Mouse (Mus musculus) megakaryocyte, embryonic 14.5 days (primary cell): ENCODE data around the gene Abhd10. TPM values are rescaled to one million over a fixed set of nuclear protein-coding genes. Genes with fewer than 3 reads are reported as not detected.

Experiments
- H3K27me3 ChIP-seq: replicated peaks from 2 replicates; pipeline ENCODE3; 2012; ENCODE audit warnings: inconsistent platforms
- H3K36me3 ChIP-seq: replicated peaks from 2 replicates; pipeline ENCODE3; 2012; ENCODE audit warnings: low read length, inconsistent platforms, mixed read lengths
- H3K4me1 ChIP-seq: 2 replicates; pipeline ENCODE4 v1.6.1; 2012; ENCODE audit warnings: inconsistent platforms
- H3K4me3 ChIP-seq: replicated peaks from 2 replicates; pipeline ENCODE3; 2012; ENCODE audit warnings: moderate library complexity, mild to moderate bottlenecking, inconsistent platforms
- H3K9me3 ChIP-seq: 2 replicates; pipeline ENCODE4 v1.6.1; 2012; ENCODE audit warnings: inconsistent platforms
- FLI1 ChIP-seq: IDR thresholded peaks from 2 replicates; pipeline ENCODE4 v1.6.1; 2012; ENCODE audit warnings: low read length, inconsistent platforms, mixed read lengths
- GATA1 ChIP-seq: IDR thresholded peaks from 3 replicates; pipeline ENCODE4 v1.6.1; 2012; ENCODE audit warnings: mixed read lengths, low read length, inconsistent platforms, borderline replicate concordance
- polyA plus RNA-seq: library from polyadenylated mRNA; stranded (reverse); fragments of >175 nt; gene quantifications from 2 replicates; pipeline ENCODE4 v1.2.3, GENCODE M21; 2012; ENCODE audit warnings: low replicate concordance; ENCODE audit not compliant: insufficient read depth

The Abhd10 gene
- polyA plus RNA-seq, 1 experiment, result 4.5 TPM

DNA sequence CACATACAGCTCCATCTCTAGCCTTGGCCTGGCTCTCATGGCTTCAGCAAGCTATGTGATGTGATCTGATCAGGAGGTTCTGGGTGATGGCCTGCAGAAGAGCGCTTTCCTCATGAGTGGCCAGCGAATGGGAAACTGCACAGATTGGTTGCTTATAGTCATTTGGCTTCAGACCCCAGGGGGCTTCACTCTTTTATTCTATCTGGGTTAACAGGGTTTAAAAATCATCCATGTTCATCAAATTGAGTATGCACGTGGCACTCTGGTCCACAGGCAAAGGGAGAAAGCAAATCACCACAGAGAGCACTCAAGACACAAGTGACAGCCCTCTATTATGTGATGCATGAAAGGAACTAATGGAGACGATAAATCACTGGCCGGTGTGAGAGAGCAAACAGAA lies 29.5 kb downstream of the Abhd10 start:
- H3K9me3 ChIP-seq, result no peaks in the 10 kb centered on the region
- peaks cover 7% of the 10 kb centered on the region for H3K4me1 ChIP-seq
- H3K36me3 ChIP-seq, result no peaks in the 10 kb centered on the region
- TF ChIP-seq GATA1 (no peak), FLI1 (no peak)
- no peak overlapping the region for H3K4me3 ChIP-seq
- peaks cover 9% of the 10 kb centered on the region for H3K27me3 ChIP-seq

DNA sequence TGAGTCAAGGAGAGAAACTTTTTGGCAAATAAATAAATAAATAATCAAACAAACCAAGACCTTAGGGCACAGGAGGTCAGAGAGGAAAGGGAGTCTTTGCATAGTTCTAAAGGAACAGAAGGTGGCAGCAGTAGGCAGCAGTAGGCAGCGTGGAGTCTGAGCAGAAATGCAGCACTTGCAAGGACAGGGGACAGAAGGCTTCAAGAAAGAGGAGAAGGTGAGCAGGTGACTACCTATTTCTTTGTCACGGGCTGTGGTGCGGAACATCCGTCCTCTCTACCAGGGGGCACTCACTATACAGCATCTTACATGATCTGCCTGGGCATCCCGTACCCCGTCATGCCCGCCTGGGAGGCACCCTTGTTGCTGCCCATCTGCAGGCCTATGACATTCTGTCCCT lies 31.5 kb downstream of the Abhd10 start:
- TF ChIP-seq GATA1, result no peak
- TF ChIP-seq FLI1, result no peak
- no peaks in the 10 kb centered on the region for H3K9me3 ChIP-seq
- H3K36me3 ChIP-seq, result no peaks in the 10 kb centered on the region
- H3K4me3 ChIP-seq, result no peak overlapping the region
- H3K27me3 ChIP-seq, result peaks cover 8% of the 10 kb centered on the region
- H3K4me1 ChIP-seq, result peaks cover 7% of the 10 kb centered on the region

DNA sequence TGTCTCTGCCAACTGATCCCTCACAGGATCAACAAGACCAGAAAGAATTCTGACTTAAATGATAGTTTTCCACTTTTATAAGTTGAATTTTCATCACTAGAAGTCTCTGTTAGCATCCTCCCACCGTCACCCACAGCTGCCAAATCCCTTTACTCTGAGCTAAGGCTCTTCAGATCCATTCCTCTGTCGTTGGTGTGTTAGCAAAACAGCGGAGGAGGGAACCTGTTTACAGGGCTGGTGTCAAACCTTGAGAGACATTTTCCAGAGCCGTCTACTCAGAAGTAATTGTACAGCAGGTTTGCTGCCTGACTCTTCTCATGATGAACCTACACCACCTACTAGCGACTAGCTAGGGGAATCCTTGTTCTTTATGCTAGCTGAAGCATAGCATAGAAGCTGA lies 43.5 kb downstream of the Abhd10 start:
- no peaks in the 10 kb centered on the region for H3K4me1 ChIP-seq
- peaks cover 8% of the 10 kb centered on the region for H3K27me3 ChIP-seq
- H3K4me3 ChIP-seq, result no peak overlapping the region
- H3K9me3 ChIP-seq, result no peaks in the 10 kb centered on the region
- H3K36me3 ChIP-seq, result no peaks in the 10 kb centered on the region
- TF ChIP-seq GATA1 (no peak), FLI1 (no peak)

DNA sequence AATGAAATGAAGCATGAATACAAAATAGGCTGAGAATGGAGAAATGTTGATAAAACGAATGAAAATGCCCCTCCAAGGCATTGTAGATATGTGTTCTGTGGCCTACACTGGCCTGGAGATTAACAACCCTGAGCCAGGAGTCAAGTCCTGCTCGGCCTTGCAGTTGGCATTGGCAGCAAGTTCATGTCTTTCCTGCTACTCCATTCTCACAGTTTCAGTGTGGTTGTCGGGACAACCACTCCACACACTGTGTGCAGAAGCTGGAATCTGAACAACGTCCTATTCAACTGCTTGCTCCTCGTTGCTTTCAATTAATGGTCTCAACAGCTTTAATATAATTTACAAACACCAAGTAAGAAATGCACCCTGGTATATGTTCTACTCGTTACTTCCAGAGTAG lies 44.8 kb downstream of the Abhd10 start:
- TF ChIP-seq GATA1 (no peak), FLI1 (no peak)
- Histone ChIP-seq H3K36me3 (no peaks in the 10 kb centered on the region), H3K9me3 (no peaks in the 10 kb centered on the region), H3K4me1 (no peaks in the 10 kb centered on the region), H3K4me3 (no peak overlapping the region), H3K27me3 (peaks cover 10% of the 10 kb centered on the region)

DNA sequence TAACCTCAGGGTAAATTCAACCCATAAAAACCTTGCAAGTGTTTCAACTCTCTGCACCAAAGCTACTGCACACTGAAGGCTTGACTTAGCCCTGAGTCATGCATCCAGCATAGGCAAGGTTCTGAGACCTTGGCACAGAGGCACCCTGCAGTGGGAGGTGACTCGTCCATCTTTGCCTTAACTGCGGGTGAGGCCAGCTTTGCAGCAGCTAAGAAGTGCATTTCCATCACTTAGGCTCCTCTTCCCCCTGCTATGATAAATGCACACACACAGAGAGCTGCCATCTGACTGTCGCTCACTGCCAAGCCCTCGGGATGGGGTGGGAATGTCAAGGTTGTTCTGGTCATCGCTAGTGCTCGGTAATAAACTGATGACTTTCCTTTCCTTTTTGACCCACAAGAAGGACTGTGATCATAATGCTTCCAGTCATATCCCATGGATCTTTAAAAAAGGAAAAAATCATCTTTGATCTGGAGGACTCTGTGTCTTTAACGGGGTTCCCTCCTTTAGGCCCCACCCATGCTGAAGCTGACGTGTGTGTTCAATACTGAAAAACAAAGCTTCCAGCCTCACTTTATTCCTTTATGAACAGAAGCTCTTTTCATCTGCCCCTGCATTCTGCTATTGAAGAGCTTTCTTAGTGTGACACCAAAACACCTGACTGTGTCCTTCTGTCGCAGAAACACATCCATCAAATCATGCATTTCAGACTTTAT lies 47.2 kb downstream of the Abhd10 start:
- Histone ChIP-seq H3K4me1 (no peaks in the 10 kb centered on the region), H3K4me3 (no peak overlapping the region)

DNA sequence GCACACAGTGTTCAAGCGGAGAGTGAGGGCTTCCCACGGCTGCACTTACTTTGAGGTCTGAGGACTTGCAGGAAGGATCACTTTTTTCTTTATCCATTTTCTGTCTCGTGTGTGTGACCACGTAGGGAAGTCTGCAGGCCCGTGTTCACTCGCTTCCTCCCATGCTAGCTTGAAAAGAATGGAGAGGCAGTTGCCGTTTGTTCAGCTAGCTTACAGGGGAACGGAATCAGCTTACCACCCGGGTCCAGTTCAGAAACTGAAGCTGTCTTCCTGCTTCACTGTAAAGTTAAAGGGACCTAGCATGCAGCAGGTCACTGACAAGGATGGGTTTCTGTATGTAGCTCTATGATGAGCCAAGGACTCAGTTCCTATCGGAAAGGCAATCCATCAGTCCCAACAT lies 49.2 kb downstream of the Abhd10 start, which contains the start of gene Tmprss7:
Gene Tmprss7 (minus strand): TSS at position 101 of the 400 bp plus-strand sequence.
- TF ChIP-seq FLI1 (no peak), GATA1 (no peak)
- no peaks in the 10 kb centered on the region for H3K4me1 ChIP-seq
- H3K27me3 ChIP-seq, result peaks cover 10% of the 10 kb centered on the region
- H3K4me3 ChIP-seq, result no peak within 1 kb of the TSS
- H3K36me3 ChIP-seq, result no peaks in the 10 kb centered on the region
- H3K9me3 ChIP-seq, result no peaks in the 10 kb centered on the region

More for the DNA sequence above, 47.2 kb downstream of the Abhd10 start:
- TF ChIP-seq FLI1, result no peak
- no peak for TF ChIP-seq GATA1
- no peaks in the 10 kb centered on the region for H3K9me3 ChIP-seq
- H3K27me3 ChIP-seq, result peaks cover 10% of the 10 kb centered on the region
- no peaks in the 10 kb centered on the region for H3K36me3 ChIP-seq

DNA sequence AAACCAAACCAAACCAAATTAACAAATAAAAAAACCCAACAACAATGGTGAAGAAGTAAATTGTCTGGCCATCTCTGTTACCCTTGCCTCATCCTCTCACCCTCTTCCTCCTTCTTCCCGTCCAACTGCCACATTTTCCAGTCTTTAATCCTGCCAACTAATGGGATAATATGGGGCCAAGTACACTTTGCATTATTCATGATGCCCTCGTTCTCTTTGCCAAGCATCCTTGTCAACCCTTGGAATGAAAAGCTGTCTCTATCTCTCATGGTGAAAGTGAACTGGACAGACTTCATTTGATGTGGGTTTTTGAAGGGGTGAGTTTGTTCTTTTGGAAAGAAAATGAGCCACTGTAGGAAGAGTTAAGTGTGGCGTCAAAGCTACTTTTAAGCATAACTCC lies 49.9 kb downstream of the Abhd10 start:
- Histone ChIP-seq H3K27me3 (peaks cover 10% of the 10 kb centered on the region), H3K4me3 (no peak overlapping the region), H3K4me1 (no peaks in the 10 kb centered on the region), H3K9me3 (no peaks in the 10 kb centered on the region), H3K36me3 (no peaks in the 10 kb centered on the region)
- no peak for TF ChIP-seq GATA1
- no peak for TF ChIP-seq FLI1

DNA sequence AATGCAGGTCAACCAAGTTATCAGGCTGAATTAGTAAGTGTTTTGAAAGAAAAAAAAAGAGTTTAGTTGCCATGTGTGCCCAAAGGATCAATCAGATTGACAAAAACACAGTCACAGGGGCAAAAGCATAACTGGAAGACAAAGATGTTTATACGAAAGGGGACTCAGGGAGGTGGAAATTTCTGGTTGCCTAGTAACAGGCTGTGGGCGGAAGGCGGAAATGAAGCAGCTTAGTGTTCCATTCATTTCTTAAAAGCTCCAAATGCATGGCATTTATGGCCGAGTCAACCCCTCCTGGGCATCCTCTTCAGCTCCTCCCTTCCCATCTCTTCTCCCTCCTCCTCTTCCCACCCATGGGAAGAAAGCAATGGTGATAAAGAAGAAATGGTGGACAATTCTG lies 52.6 kb downstream of the Abhd10 start:
- no peak overlapping the region for H3K4me3 ChIP-seq
- H3K9me3 ChIP-seq, result no peaks in the 10 kb centered on the region
- no peaks in the 10 kb centered on the region for H3K36me3 ChIP-seq
- peaks cover 7% of the 10 kb centered on the region for H3K27me3 ChIP-seq
- TF ChIP-seq GATA1 (no peak), FLI1 (no peak)
- no peaks in the 10 kb centered on the region for H3K4me1 ChIP-seq

DNA sequence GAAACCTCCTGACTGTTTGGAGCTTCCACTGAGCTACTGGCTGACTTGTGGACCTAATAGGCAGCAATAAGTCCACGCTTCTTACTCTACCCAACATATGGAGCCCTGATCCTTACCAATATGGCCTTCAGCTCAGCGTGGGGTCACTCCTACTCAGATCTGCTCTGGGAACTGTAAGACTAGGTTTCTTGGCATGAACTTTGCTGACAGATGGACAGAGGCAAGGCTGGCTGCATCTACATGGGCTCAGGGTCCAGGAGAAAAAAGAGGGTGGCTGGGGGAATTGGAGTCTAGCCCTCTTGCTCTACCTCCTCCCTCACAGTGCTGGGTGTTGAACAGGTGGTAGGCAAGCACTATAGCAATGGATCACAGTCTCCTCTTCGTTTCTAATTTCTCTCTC lies 55.9 kb downstream of the Abhd10 start:
- TF ChIP-seq GATA1 (no peak), FLI1 (no peak)
- peaks cover 4% of the 10 kb centered on the region for H3K27me3 ChIP-seq
- no peaks in the 10 kb centered on the region for H3K9me3 ChIP-seq
- H3K4me1 ChIP-seq, result no peaks in the 10 kb centered on the region; the same call in 1 of the 2 replicates
- H3K36me3 ChIP-seq, result no peaks in the 10 kb centered on the region
- no peak overlapping the region for H3K4me3 ChIP-seq

DNA sequence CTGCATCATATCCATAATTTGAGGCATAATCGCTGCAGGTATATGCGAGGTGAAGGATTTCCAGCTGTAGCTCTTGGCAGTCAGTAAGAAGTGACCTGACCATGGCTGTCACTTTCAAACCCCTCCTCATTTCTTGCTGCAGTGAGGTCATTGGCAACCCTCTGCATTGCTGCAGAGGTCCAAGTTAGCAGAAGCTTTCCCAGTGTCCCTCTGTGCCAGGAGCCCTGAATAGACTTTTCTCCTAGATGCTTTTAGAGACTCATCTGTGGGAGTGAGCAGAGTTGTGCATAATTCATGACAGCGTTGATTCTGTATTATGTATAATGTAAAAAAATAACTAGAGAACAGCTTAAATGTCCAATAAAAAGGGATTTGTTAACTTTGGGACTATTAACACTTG lies 57.5 kb downstream of the Abhd10 start:
- Histone ChIP-seq H3K27me3 (peaks cover 4% of the 10 kb centered on the region), H3K36me3 (no peaks in the 10 kb centered on the region), H3K4me1 (no peaks in the 10 kb centered on the region; the same call in 1 of the 2 replicates), H3K9me3 (no peaks in the 10 kb centered on the region), H3K4me3 (no peak overlapping the region)
- TF ChIP-seq FLI1 (no peak), GATA1 (no peak)

DNA sequence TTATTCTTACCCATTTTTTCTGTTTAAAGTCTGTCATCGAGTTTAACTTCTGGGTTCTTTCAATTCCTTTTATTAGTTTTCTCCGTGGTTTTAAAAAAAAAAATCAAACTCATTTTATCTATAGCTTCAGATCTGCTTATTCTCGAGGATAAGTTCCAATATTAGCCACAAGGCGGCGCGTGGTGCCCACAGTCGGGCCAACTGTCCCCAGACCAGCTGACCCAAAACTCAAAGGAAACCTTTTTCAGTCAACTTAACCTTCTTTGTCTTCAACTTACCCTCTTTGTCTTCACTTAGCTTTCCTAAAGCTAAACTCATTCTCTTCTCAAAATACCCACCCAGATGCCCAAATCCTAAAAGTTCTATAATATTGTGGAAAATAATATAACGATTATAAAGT lies 57.9 kb downstream of the Abhd10 start:
- peaks cover 4% of the 10 kb centered on the region for H3K27me3 ChIP-seq
- no peak overlapping the region for H3K4me3 ChIP-seq
- H3K36me3 ChIP-seq, result no peaks in the 10 kb centered on the region
- TF ChIP-seq FLI1 (no peak), GATA1 (no peak)
- H3K9me3 ChIP-seq, result no peaks in the 10 kb centered on the region
- no peaks in the 10 kb centered on the region; the same call in 1 of the 2 replicates for H3K4me1 ChIP-seq

Other genes starting within 250 kb of the Abhd10 start
- not detected in 2 replicates for gene Gm609, start 250.0 kb downstream of the Abhd10 start, polyA plus RNA-seq
- gene Gm17783, start 210.9 kb downstream of the Abhd10 start, polyA plus RNA-seq, result not detected in 2 replicates
- gene Slc9c1, start 207.6 kb downstream of the Abhd10 start, polyA plus RNA-seq, result not detected in 2 replicates
- gene Gcsam, start 132.6 kb downstream of the Abhd10 start, polyA plus RNA-seq, result 1.9 TPM in 1 of 2 replicates, not detected in the other
- 0.83 and 2.1 TPM in 2 replicates for gene BC016579, start 88.9 kb downstream of the Abhd10 start, polyA plus RNA-seq
- gene Tmprss7, start 49.3 kb downstream of the Abhd10 start, polyA plus RNA-seq, result 2.4 and 4.5 TPM in 2 replicates
- not detected in 2 replicates for gene Tagln3, start 18.3 kb downstream of the Abhd10 start, polyA plus RNA-seq
- gene Phldb2, start 210.6 kb upstream of the Abhd10 start, polyA plus RNA-seq, result 0.04 TPM in 1 of 2 replicates, not detected in the other